Mouse (Mus musculus) hindbrain, embryonic 16.5 days (tissue): ENCODE results near the gene Rhoc. TPM values are rescaled to one million over a fixed set of nuclear protein-coding genes. Genes with fewer than 3 reads are reported as not detected.

ENCODE experiments used
- ATAC-seq: fragments of 200-750 bp; cut with Nextera tagmentation; 2 replicates; pipeline ENCODE4 v1.8.0; 2017; ENCODE audit warnings: moderate TSS enrichment, moderate library complexity
- H3K27ac ChIP-seq: fragments of 300-500 bp; sonication (generic); 2 replicates; pipeline ENCODE4 v1.5.1; 2014; ENCODE audit warnings: low read depth, mild to moderate bottlenecking, control low read depth, low read length, moderate library complexity
- H3K27me3 ChIP-seq: fragments of 300-500 bp; sonication (generic); replicated peaks from 2 replicates; pipeline ENCODE4 v1.6.1; 2014; ENCODE audit warnings: low read length; ENCODE audit not compliant: control insufficient read depth, insufficient read depth
- H3K36me3 ChIP-seq: fragments of 300-500 bp; sonication (generic); 2 replicates; pipeline ENCODE4 v1.6.1; 2014; ENCODE audit warnings: mild to moderate bottlenecking, low read length, moderate library complexity, mixed read lengths; ENCODE audit not compliant: control insufficient read depth, insufficient read depth
- H3K4me1 ChIP-seq: fragments of 300-500 bp; sonication (generic); 2 replicates; pipeline ENCODE4 v1.6.1; 2014; ENCODE audit warnings: low read depth, low read length; ENCODE audit not compliant: control insufficient read depth, insufficient read depth
- H3K4me2 ChIP-seq: fragments of 300-500 bp; sonication (generic); 2 replicates; pipeline ENCODE4 v1.6.1; 2014; ENCODE audit warnings: mild to moderate bottlenecking, low read length, control low read depth, moderate library complexity
- H3K4me3 ChIP-seq: fragments of 300-500 bp; sonication (generic); 2 replicates; pipeline ENCODE4 v1.5.1; 2014; ENCODE audit warnings: mild to moderate bottlenecking, low read length, control low read depth, moderate library complexity
- H3K9ac ChIP-seq: fragments of 300-500 bp; sonication (generic); 2 replicates; pipeline ENCODE4 v1.6.1; 2014; ENCODE audit warnings: low read depth, mild to moderate bottlenecking, control low read depth, low read length, moderate library complexity
- H3K9me3 ChIP-seq: fragments of 300-500 bp; sonication (generic); 2 replicates; pipeline ENCODE4 v1.6.1; 2014; ENCODE audit warnings: mild to moderate bottlenecking, low read length, moderate library complexity; ENCODE audit not compliant: control insufficient read depth
- WGBS: fragments of 180-500 bp; shearing (Covaris S2); extraction: QIAGEN DNeasy Blood & Tissue Kit; methylation state at CpG from one replicate; pipeline ENCODE4 v1.1.7; 2014; 5-methylcytosine and 5-hydroxymethylcytosine counted together
- polyA plus RNA-seq: library from polyadenylated mRNA; unstranded; fragments of >200 nt; fragmentation: Nextera tagmentation; extraction: Ambion mirVana; gene quantifications from 2 replicates; pipeline ENCODE4 v1.2.1, GENCODE M21; 2015

Rhoc gene
- polyA plus RNA-seq, 1 experiment from 2014 or later = 65.1 TPM

GRCm38 (mm10) chr3:104767141-104767540, 21.0 kb upstream of the Rhoc start:
- no peaks in the 10 kb centered on the region for H3K36me3 ChIP-seq
- no peaks in the 10 kb centered on the region for H3K9me3 ChIP-seq
- H3K4me2 ChIP-seq = no peak overlapping the region
- peaks cover under 1% of the 10 kb centered on the region; the same call in 1 of the 2 replicates for H3K27me3 ChIP-seq
- WGBS = 69% methylated on average over 2 of the region's 2 CpGs
- H3K4me3 ChIP-seq = no peak overlapping the region
- no peak for ATAC-seq
- H3K4me1 ChIP-seq = no peaks in the 10 kb centered on the region
- H3K9ac ChIP-seq = no peak overlapping the region
- no peak overlapping the region for H3K27ac ChIP-seq

GRCm38 (mm10) chr3:104767716-104768115, 20.5 kb upstream of the Rhoc start:
- no peaks in the 10 kb centered on the region for H3K9me3 ChIP-seq
- no peak overlapping the region for H3K9ac ChIP-seq
- no peaks in the 10 kb centered on the region for H3K4me1 ChIP-seq
- no peak overlapping the region for H3K27ac ChIP-seq
- no peak overlapping the region for H3K4me3 ChIP-seq
- no peaks in the 10 kb centered on the region for H3K36me3 ChIP-seq
- H3K4me2 ChIP-seq = no peak overlapping the region
- ATAC-seq = no peak
- 78% methylated on average over 4 of the region's 4 CpGs for WGBS
- H3K27me3 ChIP-seq = peaks cover 2% of the 10 kb centered on the region; the same call in 1 of the 2 replicates

- H3K36me3 ChIP-seq = no peaks in the 10 kb centered on the region
- no peak overlapping the region for H3K4me3 ChIP-seq
- no peak for ATAC-seq
- no peak overlapping the region for H3K27ac ChIP-seq
- H3K9me3 ChIP-seq = no peaks in the 10 kb centered on the region
- no peak overlapping the region for H3K4me2 ChIP-seq
- no peaks in the 10 kb centered on the region for H3K4me1 ChIP-seq
- 23% methylated on average over 3 of the region's 3 CpGs for WGBS
- no peak overlapping the region for H3K9ac ChIP-seq
- peaks cover 2% of the 10 kb centered on the region; the same call in 1 of the 2 replicates for H3K27me3 ChIP-seq
These were observed 19.0 kb upstream of the Rhoc start for GRCm38 (mm10) chr3:104769135-104769534.

GRCm38 (mm10) chr3:104770035-104770434, 18.1 kb upstream of the Rhoc start:
- Histone ChIP-seq H3K4me3 (no peak overlapping the region), H3K4me2 (no peak overlapping the region), H3K4me1 (no peaks in the 10 kb centered on the region), H3K27ac (no peak overlapping the region), H3K27me3 (peaks cover 2% of the 10 kb centered on the region; the same call in 1 of the 2 replicates), H3K9ac (no peak overlapping the region), H3K9me3 (no peaks in the 10 kb centered on the region), H3K36me3 (no peaks in the 10 kb centered on the region)
- no peak for ATAC-seq
- 59% methylated on average over 10 of the region's 10 CpGs for WGBS

GRCm38 (mm10) chr3:104770918-104771317, 17.3 kb upstream of the Rhoc start:
- H3K9ac ChIP-seq = no peak overlapping the region
- WGBS = 84% methylated on average over 3 of the region's 3 CpGs
- H3K4me3 ChIP-seq = no peak overlapping the region
- no peak for ATAC-seq
- H3K4me2 ChIP-seq = no peak overlapping the region
- H3K27me3 ChIP-seq = peaks cover 2% of the 10 kb centered on the region; the same call in 1 of the 2 replicates
- no peaks in the 10 kb centered on the region for H3K4me1 ChIP-seq
- no peaks in the 10 kb centered on the region for H3K36me3 ChIP-seq
- no peak overlapping the region for H3K27ac ChIP-seq
- H3K9me3 ChIP-seq = no peaks in the 10 kb centered on the region

GRCm38 (mm10) chr3:104771460-104771859, 16.7 kb upstream of the Rhoc start:
- Histone ChIP-seq H3K9me3 (no peaks in the 10 kb centered on the region), H3K9ac (no peak overlapping the region), H3K27ac (no peak overlapping the region), H3K4me1 (no peaks in the 10 kb centered on the region), H3K27me3 (peaks cover 5% of the 10 kb centered on the region), H3K36me3 (no peaks in the 10 kb centered on the region), H3K4me2 (no peak overlapping the region), H3K4me3 (no peak overlapping the region)
- WGBS = 60% methylated on average over 6 of the region's 6 CpGs
- no peak for ATAC-seq

- Histone ChIP-seq H3K27me3 (peaks cover 18% of the 10 kb centered on the region), H3K9ac (no peak overlapping the region), H3K4me2 (no peak overlapping the region), H3K9me3 (no peaks in the 10 kb centered on the region), H3K27ac (no peak overlapping the region), H3K4me1 (no peaks in the 10 kb centered on the region), H3K4me3 (no peak overlapping the region), H3K36me3 (no peaks in the 10 kb centered on the region)
- WGBS = 81% methylated on average over 7 of the region's 7 CpGs
- no peak for ATAC-seq
These were observed 14.9 kb upstream of the Rhoc start for GRCm38 (mm10) chr3:104773301-104773700.

- H3K36me3 ChIP-seq = no peaks in the 10 kb centered on the region
- H3K9me3 ChIP-seq = no peaks in the 10 kb centered on the region
- ATAC-seq = no peak; the same call in 1 of the 2 replicates
- H3K27me3 ChIP-seq = peaks cover 40% of the 10 kb centered on the region
- H3K4me3 ChIP-seq = peak overlapping the region; percentile 37
- H3K4me1 ChIP-seq = peaks cover 15% of the 10 kb centered on the region
- WGBS = 2% methylated on average over 20 of the region's 20 CpGs
- peak overlapping the region; percentile 69 for H3K4me2 ChIP-seq
- H3K27ac ChIP-seq = no peak overlapping the region
- H3K9ac ChIP-seq = peak overlapping the region; percentile 54
These were observed 10.8 kb upstream of the Rhoc start for GRCm38 (mm10) chr3:104777342-104777741.

- no peaks in the 10 kb centered on the region for H3K9me3 ChIP-seq
- no peaks in the 10 kb centered on the region for H3K36me3 ChIP-seq
- H3K4me2 ChIP-seq = no peak overlapping the region
- H3K9ac ChIP-seq = no peak overlapping the region
- H3K4me1 ChIP-seq = peaks cover 15% of the 10 kb centered on the region
- 2% methylated on average over 7 of the region's 7 CpGs for WGBS
- H3K27ac ChIP-seq = no peak overlapping the region
- H3K27me3 ChIP-seq = peaks cover 57% of the 10 kb centered on the region
- 0 out of 2 replicates have a peak, but pooled peaks have one; percentile 19 for ATAC-seq
- H3K4me3 ChIP-seq = no peak overlapping the region
These were observed 8.2 kb upstream of the Rhoc start for GRCm38 (mm10) chr3:104779949-104780348.
